Mouse (Mus musculus): ENCODE measurements around the gene Slc25a53. TPM values are rescaled to one million over a fixed set of nuclear protein-coding genes. Genes with fewer than 3 reads are reported as not detected.

Gene Slc25a53
- polyA plus RNA-seq, 1 experiment from 2014 or later, result 18.6 TPM

DNA sequence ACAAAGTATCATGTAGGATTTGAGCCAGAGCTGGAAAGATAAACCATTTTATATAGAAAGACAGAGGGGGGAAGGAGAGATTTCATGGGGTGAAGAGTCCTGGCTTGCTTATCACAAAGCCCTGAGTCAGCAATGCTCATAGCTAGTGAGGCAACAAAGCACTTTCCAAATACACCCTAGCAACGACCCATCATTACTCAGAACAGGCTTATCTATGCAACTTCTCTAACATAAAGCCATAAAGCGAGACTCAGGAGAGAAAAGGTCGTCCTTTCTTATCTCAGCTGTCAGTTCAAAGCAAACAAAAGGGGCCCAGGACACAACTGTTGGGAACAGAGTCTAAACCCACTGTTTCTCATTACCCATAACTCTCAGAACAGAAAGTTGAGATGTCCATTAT is 100.1 kb downstream of the Slc25a53 start:
- H3K4me1 ChIP-seq (replicated peaks), result no peaks in the 10 kb centered on the region
- H3K9me3 ChIP-seq, result no peaks in the 10 kb centered on the region
- no peaks in the 10 kb centered on the region for H3K36me3 ChIP-seq
- no peak for ATAC-seq (ENCODE audit: low FRiP score)
- no peak overlapping the region for H3K4me3 ChIP-seq
- no peak overlapping the region for H3K9ac ChIP-seq
- H3K27ac ChIP-seq, result no peak overlapping the region
- no peak overlapping the region for H3K4me2 ChIP-seq
- H3K27me3 ChIP-seq, result no peaks in the 10 kb centered on the region
- WGBS, result 56% methylated on average over 3 of the region's 3 CpGs

Other genes with a start within 250 kb of the Slc25a53 start
- gene Plp1, start 215.6 kb downstream of the Slc25a53 start, polyA plus RNA-seq (2015; fragmentation: Nextera tagmentation; extraction: Ambion mirVana), result 15.6 and 19.0 TPM in 2 replicates
- gene Rab9b, start 169.5 kb downstream of the Slc25a53 start, polyA plus RNA-seq (2015; fragmentation: Nextera tagmentation; extraction: Ambion mirVana), result 15.1 and 16.1 TPM in 2 replicates
- not detected in 2 replicates for gene H2bfm, start 111.0 kb downstream of the Slc25a53 start, polyA plus RNA-seq (2015; fragmentation: Nextera tagmentation; extraction: Ambion mirVana)
- gene Tmsb15b2, start 62.8 kb downstream of the Slc25a53 start, polyA plus RNA-seq (2015; fragmentation: Nextera tagmentation; extraction: Ambion mirVana), result 110 and 120 TPM in 2 replicates
- gene Tmsb15l, start 61.4 kb downstream of the Slc25a53 start, polyA plus RNA-seq (2015; fragmentation: Nextera tagmentation; extraction: Ambion mirVana), result 10.9 and 13.9 TPM in 2 replicates
- 38.3 and 46.4 TPM in 2 replicates for gene Tmsb15b1, start 61.4 kb downstream of the Slc25a53 start, polyA plus RNA-seq (2015; fragmentation: Nextera tagmentation; extraction: Ambion mirVana)
- gene Zcchc18, start 45.1 kb downstream of the Slc25a53 start, polyA plus RNA-seq (2015; fragmentation: Nextera tagmentation; extraction: Ambion mirVana), result 264 and 268 TPM in 2 replicates
- 7.5 and 7.6 TPM in 2 replicates for gene Fam199x, start 11.3 kb upstream of the Slc25a53 start, polyA plus RNA-seq (2015; fragmentation: Nextera tagmentation; extraction: Ambion mirVana)
- not detected in 2 replicates for gene Esx1, start 83.8 kb upstream of the Slc25a53 start, polyA plus RNA-seq (2015; fragmentation: Nextera tagmentation; extraction: Ambion mirVana)

Measured in hindbrain, embryonic 13.5 days (tissue).